Mouse (Mus musculus) intestine, embryonic 15.5 days (tissue): ENCODE measurements around the gene Olfr170. TPM values are rescaled to one million over a fixed set of nuclear protein-coding genes. Genes with fewer than 3 reads are reported as not detected.
"Not testable (repeated sequence)": the region's sequence is repeated elsewhere in the genome, so short reads cannot be mapped to it uniquely, and the experiment has no call there.

ENCODE experiments used
- ATAC-seq: fragments of 200-750 bp; cut with Nextera tagmentation; 2 replicates; pipeline ENCODE4 v1.8.0; 2017; ENCODE audit warnings: moderate TSS enrichment, moderate library complexity
- H3K27ac ChIP-seq: fragments of 300-500 bp; sonication (generic); 2 replicates; pipeline ENCODE4 v1.5.1; 2015; ENCODE audit warnings: mild to moderate bottlenecking, inconsistent platforms
- H3K27me3 ChIP-seq: fragments of 300-500 bp; sonication (generic); replicated peaks from 2 replicates; pipeline ENCODE4 v1.6.1; 2015; ENCODE audit warnings: inconsistent platforms
- H3K36me3 ChIP-seq: fragments of 300-500 bp; sonication (generic); 2 replicates; pipeline ENCODE4 v1.6.1; 2015; ENCODE audit warnings: inconsistent platforms
- H3K4me1 ChIP-seq: fragments of 300-500 bp; sonication (generic); replicated peaks from 2 replicates; pipeline ENCODE4 v1.6.1; 2015; ENCODE audit warnings: inconsistent platforms
- H3K4me2 ChIP-seq: fragments of 300-500 bp; sonication (generic); replicated peaks from 2 replicates; pipeline ENCODE4 v1.6.1; 2015; ENCODE audit warnings: mild to moderate bottlenecking, inconsistent platforms
- H3K4me3 ChIP-seq: fragments of 300-500 bp; sonication (generic); replicated peaks from 2 replicates; pipeline ENCODE4 v1.5.1; 2015; ENCODE audit warnings: inconsistent platforms
- H3K9ac ChIP-seq: fragments of 300-500 bp; sonication (generic); 2 replicates; pipeline ENCODE4 v1.6.1; 2015; ENCODE audit warnings: inconsistent platforms
- H3K9me3 ChIP-seq: fragments of 300-500 bp; sonication (generic); 2 replicates; pipeline ENCODE4 v1.6.1; 2016; ENCODE audit warnings: inconsistent platforms
- WGBS: fragments of 180-500 bp; shearing (Covaris S2); methylation state at CpG from one replicate; pipeline ENCODE4 v1.1.7; 2015; 5-methylcytosine and 5-hydroxymethylcytosine counted together
- polyA plus RNA-seq: library from polyadenylated mRNA; unstranded; fragments of >200 nt; fragmentation: Nextera tagmentation; extraction: Ambion mirVana; gene quantifications from 2 replicates; pipeline ENCODE4 v1.2.1, GENCODE M21; 2015

Olfr170 gene
- polyA plus RNA-seq: not detected in 2 replicates

DNA sequence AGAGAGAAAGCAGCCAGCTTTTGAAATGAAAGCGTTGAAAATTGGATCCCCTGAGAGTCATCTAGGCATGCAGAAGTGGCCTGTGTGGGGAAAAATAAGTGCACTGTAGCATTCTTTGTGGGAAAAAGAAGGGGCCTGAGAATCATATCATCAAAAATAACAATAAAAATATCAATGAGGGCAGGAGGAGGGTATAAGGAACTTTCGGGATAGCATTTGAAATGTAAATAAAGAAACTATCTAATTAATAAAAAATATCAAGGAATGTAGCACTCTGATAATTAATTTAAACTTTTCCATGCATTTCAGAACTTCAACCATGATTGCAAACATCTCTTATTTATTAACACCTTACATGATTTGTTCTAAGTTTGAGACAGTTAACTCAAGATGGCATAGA is at the start of gene Olfr170:
TSS of gene Olfr170 (minus strand) at position 101 of the 400 bp plus-strand sequence.
- H3K36me3 ChIP-seq, H3K4me1 ChIP-seq, H3K27me3 ChIP-seq, H3K27ac ChIP-seq, H3K9ac ChIP-seq, H3K4me3 ChIP-seq, H3K4me2 ChIP-seq, H3K9me3 ChIP-seq, ATAC-seq: not testable (repeated sequence)
- 92% methylated on average over 2 of the region's 2 CpGs for WGBS

- Histone ChIP-seq H3K4me2 (no peak within 1 kb of the TSS), H3K4me1 (no peaks in the 10 kb centered on the region), H3K4me3 (no peak within 1 kb of the TSS), H3K9me3 (no peaks in the 10 kb centered on the region), H3K27ac (no peak within 1 kb of the TSS), H3K9ac (no peak within 1 kb of the TSS), H3K36me3 (no peaks in the 10 kb centered on the region), H3K27me3 (no peaks in the 10 kb centered on the region)
- no peak for ATAC-seq
- WGBS: 82% methylated on average over 1 of the region's 1 CpGs
These were observed 18.1 kb upstream of the Olfr170 start, which contains the start of gene Olfr171 for GRCm38 (mm10) chr16:19629816-19630215. Olfr171 (minus strand) TSS chr16:19629916.

DNA sequence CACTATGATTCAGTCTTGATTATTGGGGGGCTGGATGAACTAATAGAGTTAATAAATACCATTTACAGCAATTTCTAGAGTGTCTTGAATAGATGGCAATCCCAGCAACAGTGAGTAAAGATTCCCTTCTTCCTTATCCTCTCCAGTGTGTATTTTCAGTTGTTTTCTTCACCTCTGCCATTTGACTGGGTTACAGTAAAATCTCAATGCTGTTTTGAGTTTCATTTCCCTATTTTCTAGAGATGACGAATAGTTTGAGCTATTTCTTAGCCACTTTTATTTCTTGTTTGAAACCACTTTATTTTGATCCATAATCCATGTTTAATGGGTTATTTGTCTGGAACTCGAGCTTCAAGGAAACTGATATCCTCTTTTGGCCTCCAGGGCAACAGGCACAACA is 8.5 kb downstream of the Olfr170 start:
- H3K4me2 ChIP-seq: no peak overlapping the region
- WGBS: 50% methylated on average over 2 of the region's 2 CpGs
- no peak overlapping the region for H3K9ac ChIP-seq
- no peaks in the 10 kb centered on the region for H3K9me3 ChIP-seq
- ATAC-seq: no peak
- no peaks in the 10 kb centered on the region for H3K36me3 ChIP-seq
- H3K27ac ChIP-seq: no peak overlapping the region
- H3K27me3 ChIP-seq: no peaks in the 10 kb centered on the region
- H3K4me3 ChIP-seq: no peak overlapping the region
- H3K4me1 ChIP-seq: no peaks in the 10 kb centered on the region

- H3K36me3 ChIP-seq, H3K27me3 ChIP-seq, H3K9ac ChIP-seq, H3K27ac ChIP-seq, H3K4me3 ChIP-seq, ATAC-seq, H3K9me3 ChIP-seq, H3K4me1 ChIP-seq, H3K4me2 ChIP-seq: not testable (repeated sequence)
- 87% methylated on average over 2 of the region's 2 CpGs for WGBS
These were observed 40.0 kb downstream of the Olfr170 start, which contains the start of gene Olfr169 for GRCm38 (mm10) chr16:19571709-19572108. Olfr169 (minus strand) TSS chr16:19571809.

Other genes with a start within 250 kb of the Olfr170 start
- not detected in 2 replicates for gene Olfr165, start 188.7 kb downstream of the Olfr170 start, polyA plus RNA-seq
- not detected in 2 replicates for gene Olfr166, start 128.2 kb downstream of the Olfr170 start, polyA plus RNA-seq
- gene Olfr167, start 89.6 kb downstream of the Olfr170 start, polyA plus RNA-seq: not detected in 2 replicates
- gene Olfr168, start 76.3 kb downstream of the Olfr170 start, polyA plus RNA-seq: not detected in 2 replicates
- not detected in 2 replicates for gene Olfr169, start 40.1 kb downstream of the Olfr170 start, polyA plus RNA-seq
- gene Olfr171, start 18.0 kb upstream of the Olfr170 start, polyA plus RNA-seq: not detected in 2 replicates
- gene Lamp3, start 94.5 kb upstream of the Olfr170 start, polyA plus RNA-seq: 0.05 and 0.06 TPM in 2 replicates
- gene B3gnt5, start 148.3 kb upstream of the Olfr170 start, polyA plus RNA-seq: 9.4 and 11.1 TPM in 2 replicates